Mouse (Mus musculus) testis, adult 2 months (tissue): ENCODE measurements around the gene Mfsd2a.

ENCODE experiments used
- CTCF ChIP-seq: fragments of 200-500 bp; IDR thresholded peaks from 2 replicates; pipeline ENCODE4 v1.5.1; 2012; ENCODE audit warnings: low read depth, mild to moderate bottlenecking, inconsistent platforms, low read length, moderate library complexity; ENCODE audit not compliant: control insufficient read depth, insufficient read depth, insufficient replicate concordance
- POLR2A ChIP-seq: fragments of 200-500 bp; IDR thresholded peaks from 2 replicates; pipeline ENCODE4 v1.6.1; 2012; ENCODE audit warnings: low read depth, mild to moderate bottlenecking, inconsistent platforms, low read length, moderate library complexity; ENCODE audit not compliant: control insufficient read depth

GRCm38 (mm10) chr4:122981930-122982329 lies 20.9 kb upstream of the Mfsd2a start:
- TF ChIP-seq CTCF, result no peak
- TF ChIP-seq POLR2A, result no peak
